Mouse (Mus musculus) spleen, postnatal 10 days (tissue): ENCODE data around the gene AI413582.

Experiments used
- DNase-seq, 2 experiments: peaks; one replicate each; pipeline ENCODE4 v3.0.0; 2021 to 2022; ENCODE audit warnings: low spot score in 2 of 2

Gene AI413582

GRCm38 (mm10) chr17:27555512-27556172 is 9.9 kb downstream of the AI413582 start:
- DNase-seq, result peak; percentile 77 to 89

- DNase-seq, result peak; percentile 61 to 79
Observed at GRCm38 (mm10) chr17:27555075-27555511, 10.5 kb downstream of the AI413582 start.

GRCm38 (mm10) chr17:27554062-27554960 is 11.2 kb downstream of the AI413582 start:
- DNase-seq, result no peak

- DNase-seq, result no peak
Observed at GRCm38 (mm10) chr17:27552215-27553201, 13.0 kb downstream of the AI413582 start.

- DNase-seq, result peak in 1 of 2 experiments; percentile 46
Observed at GRCm38 (mm10) chr17:27551393-27551940, 14.1 kb downstream of the AI413582 start.

- no peak for DNase-seq
Observed at GRCm38 (mm10) chr17:27549234-27549633, 16.3 kb downstream of the AI413582 start.

GRCm38 (mm10) chr17:27547253-27547868 is 18.2 kb downstream of the AI413582 start:
- no peak for DNase-seq

GRCm38 (mm10) chr17:27546574-27547085 is 18.9 kb downstream of the AI413582 start:
- DNase-seq, result no peak

- no peak for DNase-seq
Observed at GRCm38 (mm10) chr17:27545991-27546390, 19.6 kb downstream of the AI413582 start.

- no peak for DNase-seq
Observed at GRCm38 (mm10) chr17:27544551-27544950, 21.0 kb downstream of the AI413582 start.

GRCm38 (mm10) chr17:27541984-27542383 is 23.6 kb downstream of the AI413582 start:
- DNase-seq, result no peak

GRCm38 (mm10) chr17:27541261-27541660 is 24.3 kb downstream of the AI413582 start:
- no peak for DNase-seq

- DNase-seq, result peak; percentile 91 to 92
Observed at GRCm38 (mm10) chr17:27534718-27535117, 30.8 kb downstream of the AI413582 start.

GRCm38 (mm10) chr17:27533354-27533753 is 32.2 kb downstream of the AI413582 start:
- no peak for DNase-seq

- no peak for DNase-seq
Observed at GRCm38 (mm10) chr17:27532095-27532494, 33.5 kb downstream of the AI413582 start.

- no peak for DNase-seq
Observed at GRCm38 (mm10) chr17:27528767-27529166, 36.8 kb downstream of the AI413582 start.

- no peak for DNase-seq
Observed at GRCm38 (mm10) chr17:27528030-27528429, 37.5 kb downstream of the AI413582 start.

GRCm38 (mm10) chr17:27527188-27527587 is 38.4 kb downstream of the AI413582 start:
- peak in 1 of 2 experiments; percentile 45 for DNase-seq

GRCm38 (mm10) chr17:27523121-27523520 is 42.4 kb downstream of the AI413582 start:
- DNase-seq, result no peak

- no peak for DNase-seq
Observed at GRCm38 (mm10) chr17:27521303-27521702, 44.3 kb downstream of the AI413582 start, which contains the start of gene Grm4. Grm4 (minus strand) TSS chr17:27521403.
